Mouse (Mus musculus): ENCODE results near the gene Fndc5. TPM values are rescaled to one million over a fixed set of nuclear protein-coding genes. Genes with fewer than 3 reads are reported as not detected.

Fndc5 gene
- polyA plus RNA-seq, 1 experiment from 2014 or later, result not detected

- no peaks in the 10 kb centered on the region for H3K27me3 ChIP-seq
- ATAC-seq, result no peak
- POLR2A ChIA-PET, result no interaction called here
- CTCF ChIA-PET, result no interaction called here
- DNase-seq (ENCODE audit: low read depth, low spot score), result no peak
- in situ Hi-C loops (cut with MboI; ENCODE audit: low pct_unique_long_range_greater_than_20kb), result loop anchor here (10.0 to 25.0 kb wide), 2 partner anchors 139 to 326 kb away; partner anchors contain the start of gene Bsdc1
- TF ChIP-seq CTCF (IDR thresholded peaks at IDR 0.05), result no peak
These were observed 615 bp upstream of the Fndc5 start for GRCm38 (mm10) chr4:129136189-129136578.

- ATAC-seq, result no peak
- POLR2A ChIA-PET, result no interaction called here
- no peaks in the 10 kb centered on the region for H3K27me3 ChIP-seq
- in situ Hi-C loops (cut with MboI; ENCODE audit: low pct_unique_long_range_greater_than_20kb), result loop anchor here (10.0 to 25.0 kb wide), 2 partner anchors 137 to 325 kb away; partner anchors contain the start of gene Bsdc1
- DNase-seq (ENCODE audit: low read depth, low spot score), result no peak
- no peak for TF ChIP-seq CTCF (IDR thresholded peaks at IDR 0.05)
- CTCF ChIA-PET, result no interaction called here
These were observed 858 bp downstream of the Fndc5 start for GRCm38 (mm10) chr4:129137392-129138321.

- TF ChIP-seq CTCF (IDR thresholded peaks at IDR 0.05), result no peak
- ChIA-PET CTCF (interaction anchor here (1.4 to 2.0 kb wide), 3 partner anchors 10 to 21 kb away, joined by 4 read pairs; no protein-coding TSS in a partner anchor), POLR2A (no interaction called here)
- DNase-seq (ENCODE audit: low read depth, low spot score), result no peak
- no peak for ATAC-seq
- H3K27me3 ChIP-seq, result no peaks in the 10 kb centered on the region
- in situ Hi-C loops (cut with MboI; ENCODE audit: low pct_unique_long_range_greater_than_20kb), result loop anchor here (10.0 to 25.0 kb wide), 2 partner anchors 135 to 323 kb away; partner anchors contain the start of gene Bsdc1
These were observed 2.8 kb downstream of the Fndc5 start for GRCm38 (mm10) chr4:129139642-129140041.

GRCm38 (mm10) chr4:129140808-129141207 lies 4.0 kb downstream of the Fndc5 start:
- in situ Hi-C loops (cut with MboI; ENCODE audit: low pct_unique_long_range_greater_than_20kb), result loop anchor here (25.0 kb wide), 1 partner anchor 321 kb away; the partner anchor contains the start of gene Bsdc1
- no peaks in the 10 kb centered on the region for H3K27me3 ChIP-seq
- POLR2A ChIA-PET, result no interaction called here
- CTCF ChIA-PET, result interaction anchor here (1.0 to 2.0 kb wide), 4 partner anchors 9 to 20 kb away, joined by 3 to 4 read pairs (median 4); no protein-coding TSS in a partner anchor
- DNase-seq (ENCODE audit: low read depth, low spot score) (no peak), ATAC-seq (no peak)
- TF ChIP-seq CTCF (IDR thresholded peaks at IDR 0.05), result no peak

- no peaks in the 10 kb centered on the region for H3K27me3 ChIP-seq
- ChIA-PET POLR2A (no interaction called here), CTCF (interaction anchor here (0.6 kb wide), 1 partner anchor 86 kb away, joined by 3 read pairs; no protein-coding TSS in a partner anchor)
- ATAC-seq (no peak), DNase-seq (ENCODE audit: low read depth, low spot score) (no peak)
- in situ Hi-C loops (cut with MboI; ENCODE audit: low pct_unique_long_range_greater_than_20kb), result loop anchor here (25.0 kb wide), 1 partner anchor 321 kb away; the partner anchor contains the start of gene Bsdc1
- TF ChIP-seq CTCF (IDR thresholded peaks at IDR 0.05), result no peak
These were observed 5.0 kb downstream of the Fndc5 start for GRCm38 (mm10) chr4:129141560-129142438.

GRCm38 (mm10) chr4:129142439-129143045 lies 5.7 kb downstream of the Fndc5 start:
- ChIA-PET CTCF (interaction anchor here (0.6 to 1.5 kb wide), 2 partner anchors 12 to 85 kb away, joined by 3 read pairs; no protein-coding TSS in a partner anchor), POLR2A (no interaction called here)

GRCm38 (mm10) chr4:129143509-129143908 lies 6.7 kb downstream of the Fndc5 start:
- TF ChIP-seq CTCF (IDR thresholded peaks at IDR 0.05), result no peak
- POLR2A ChIA-PET, result interaction anchor here (0.6 kb wide), 1 partner anchor 501 kb away, joined by 5 read pairs; no protein-coding TSS in a partner anchor
- in situ Hi-C loops (cut with MboI; ENCODE audit: low pct_unique_long_range_greater_than_20kb), result loop anchor here (25.0 kb wide), 1 partner anchor 319 kb away; the partner anchor contains the start of gene Bsdc1
- no peak for ATAC-seq
- no peaks in the 10 kb centered on the region for H3K27me3 ChIP-seq
- CTCF ChIA-PET, result interaction anchor here (1.3 to 3.2 kb wide), 3 partner anchors 9 to 133 kb away, joined by 3 to 9 read pairs (median 7); no protein-coding TSS in a partner anchor
- no peak for DNase-seq (ENCODE audit: low read depth, low spot score)

More at GRCm38 (mm10) chr4:129142439-129143045, 5.7 kb downstream of the Fndc5 start:
- in situ Hi-C loops (cut with MboI; ENCODE audit: low pct_unique_long_range_greater_than_20kb), result loop anchor here (25.0 kb wide), 1 partner anchor 320 kb away; the partner anchor contains the start of gene Bsdc1
- no peak for TF ChIP-seq CTCF (IDR thresholded peaks at IDR 0.05)
- DNase-seq (ENCODE audit: low read depth, low spot score) (no peak), ATAC-seq (no peak)
- no peaks in the 10 kb centered on the region for H3K27me3 ChIP-seq

- TF ChIP-seq CTCF (IDR thresholded peaks at IDR 0.05), result no peak
- ChIA-PET POLR2A (no interaction called here), CTCF (interaction anchor here (1.3 to 3.2 kb wide), 3 partner anchors 10 to 132 kb away, joined by 3 to 9 read pairs (median 7); no protein-coding TSS in a partner anchor)
- no peaks in the 10 kb centered on the region for H3K27me3 ChIP-seq
- DNase-seq (ENCODE audit: low read depth, low spot score), result no peak
- in situ Hi-C loops (cut with MboI; ENCODE audit: low pct_unique_long_range_greater_than_20kb), result loop anchor here (25.0 kb wide), 1 partner anchor 318 kb away; the partner anchor contains the start of gene Bsdc1
- no peak for ATAC-seq
These were observed 7.9 kb downstream of the Fndc5 start for GRCm38 (mm10) chr4:129144401-129145367.

Data from Patski (cell line).